In the genomic region with DNA sequence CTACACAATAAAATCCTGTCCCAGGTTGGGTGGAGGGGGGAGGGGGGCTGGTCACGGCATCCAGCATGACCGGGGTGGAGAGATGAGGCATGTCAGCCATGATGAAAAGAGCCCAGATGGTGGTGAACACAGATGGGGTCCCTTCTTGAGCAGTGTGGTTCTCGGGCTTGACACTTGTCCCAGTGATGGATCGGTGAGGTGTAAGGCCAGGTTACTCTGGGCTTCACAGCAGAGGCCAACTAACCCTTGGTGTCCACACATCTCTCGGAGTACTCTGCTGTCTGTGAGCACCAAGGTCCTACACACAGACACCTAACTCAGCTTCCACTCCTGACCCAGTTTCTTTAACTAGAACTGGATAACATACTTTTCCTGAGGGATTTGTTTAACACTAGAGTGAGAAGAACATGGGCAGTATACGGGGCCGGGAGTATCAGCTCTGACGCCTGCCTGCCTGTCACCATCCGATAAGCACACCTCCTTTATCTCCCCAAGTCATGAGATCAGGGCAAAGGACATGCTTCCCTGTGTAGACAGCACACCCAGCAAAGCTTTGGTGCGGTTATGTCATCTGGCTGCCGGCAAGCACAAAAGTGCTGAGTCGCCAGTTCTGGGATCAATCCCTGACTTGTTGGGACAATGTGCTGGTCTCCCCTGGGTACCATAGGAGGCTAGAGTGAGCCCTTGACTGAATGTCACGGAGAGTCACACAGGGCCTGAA, we compare ENCODE assay signal across 13 mouse cellular contexts.
DNase-seq lines count a peak whose midpoint lies in the region; ATAC-seq and TF ChIP-seq lines count a peak whose summit lies in the region.
"Had no signal": no experiment of that assay in that cellular context is flagged by ENCODE, and none has a peak within 500 bp of the region (broad histone marks: within the 10 kb centered on the region; RNA-seq: fewer than 3 reads in every experiment).

No protein-coding gene starts in this region.

- no peak overlapping the region for H3K27ac ChIP-seq in CH12.LX (ENCODE audit: insufficient read depth, low read depth)
- H3K27ac ChIP-seq in ES-E14 (ENCODE audit: insufficient read depth, low read depth, low read length, poor library complexity, severe bottlenecking), result no peak overlapping the region
- peak overlapping the region; percentile 67; the same call in 1 of the 2 replicates for H3K27ac ChIP-seq in intestine, embryonic 15.5 days
- no peak overlapping the region for H3K27ac ChIP-seq in kidney, adult 2 months (ENCODE audit: insufficient read depth, low read depth, low read length)
- H3K27ac ChIP-seq: gastrocnemius, adult 2 months had no signal

- no peak for DNase-seq in CH12.LX (ENCODE audit: extremely low read depth)
- DNase-seq in ES-E14 (ENCODE audit: low read depth, low spot score), result no peak
- no peak for DNase-seq in kidney, adult 2 months
- no peak for DNase-seq in kidney, postnatal 4 days
- DNase-seq: embryo, embryonic 11 days; gastrocnemius, adult 2 months; lung, postnatal 14 days; right cerebral cortex, postnatal 14 days; thymus, adult 2 months had no signal

- in situ Hi-C loops in CH12.LX (cut with MboI; ENCODE audit: low pct_ligation_motif_present, low pct_unique_long_range_greater_than_20kb, low sequenced_read_pairs) (loop anchor here (5.0 kb wide), 1 partner anchor 34 kb away; no protein-coding TSS in a partner anchor), ES-E14 (cut with MboI; ENCODE audit: low sequenced_read_pairs in 2 of 2, unreplicated experiment in 2 of 2) (loop anchor here in 1 of 2 experiments (10.0 kb wide), 1 partner anchor 154 kb away; a partner anchor contains a TSS)

- TF ChIP-seq RAD21 in CH12.LX (IDR thresholded peaks at IDR 0.05; ENCODE audit: low read depth, low read length), result no peak

- no peak for TF ChIP-seq POLR2A in CH12.LX (IDR thresholded peaks at IDR 0.05; ENCODE audit: low read depth, low read length)
- no peak for TF ChIP-seq POLR2A in kidney, adult 2 months (IDR thresholded peaks at IDR 0.05; ENCODE audit: low read depth, low read length)

- WGBS in intestine, embryonic 15.5 days, result 74% methylated on average over 13 of the region's 13 CpGs
- 87% methylated on average over 13 of the region's 13 CpGs for WGBS in kidney, adult 2 months

- H3K9me3 ChIP-seq in CH12.LX (replicated peaks; ENCODE audit: low read length), result no peaks in the 10 kb centered on the region
- no peaks in the 10 kb centered on the region for H3K9me3 ChIP-seq in ES-E14 (ENCODE audit: control insufficient read depth, insufficient read depth, low read depth, low read length)
- H3K9me3 ChIP-seq in intestine, embryonic 15.5 days, result no peaks in the 10 kb centered on the region

- H3K4me2 ChIP-seq in CH12.LX (ENCODE audit: insufficient read depth, low read depth, poor library complexity, severe bottlenecking), result no peak overlapping the region
- H3K4me2 ChIP-seq in intestine, embryonic 15.5 days (replicated peaks), result peak overlapping the region; percentile 14; the same call in 1 of the 2 replicates

- dilution Hi-C loops in CH12.LX (cut with MboI; ENCODE audit: extremely low pct_ligation_motif_present, extremely low pct_unique_long_range_greater_than_20kb, low sequenced_read_pairs), result no loop called here

- peaks cover 9 to 19% of the 10 kb centered on the region in 2 experiments for H3K4me1 ChIP-seq in CH12.LX (ENCODE audit: control insufficient read depth in 1 of 2, insufficient read depth in 2 of 2)
- no peaks in the 10 kb centered on the region for H3K4me1 ChIP-seq in ES-E14 (ENCODE audit: control insufficient read depth in 2 of 2, insufficient read depth in 2 of 2, low read length in 2 of 2, poor library complexity in 1 of 2)
- 0 out of 2 replicates have a peak, but pooled peaks cover 7% of the 10 kb centered on the region for H3K4me1 ChIP-seq in intestine, embryonic 15.5 days (replicated peaks)
- peaks cover 7% of the 10 kb centered on the region for H3K4me1 ChIP-seq in kidney, adult 2 months (ENCODE audit: control insufficient read depth, insufficient read depth, low read length)

- H3K79me2 ChIP-seq in CH12.LX (replicated peaks; ENCODE audit: control insufficient read depth, extremely low read depth, insufficient read depth, poor library complexity, severe bottlenecking), result no peaks in the 10 kb centered on the region

- peak; percentile 96 for ATAC-seq in intestine, embryonic 15.5 days
- peak; percentile 70 for ATAC-seq in megakaryocyte progenitor cell, adult 5-6 weeks (replicated peaks; ENCODE audit: poor library complexity)
- no peak for ATAC-seq in monocyte, adult 5-6 weeks (replicated peaks; ENCODE audit: insufficient number of reproducible peaks, low FRiP score, low TSS enrichment, poor library complexity, severe bottlenecking)
- no peak for ATAC-seq in activated CD4-positive, CD25-positive, alpha-beta regulatory T cell, adult 4 months

- peaks cover 13 to 22% of the 10 kb centered on the region in 2 experiments for H3K36me3 ChIP-seq in CH12.LX (replicated peaks in 1 of 2; ENCODE audit: control insufficient read depth in 1 of 2, insufficient read depth in 1 of 2, low read length in 1 of 2)
- H3K36me3 ChIP-seq in ES-E14 (ENCODE audit: control insufficient read depth, insufficient read depth, low read length, poor library complexity, severe bottlenecking), result no peaks in the 10 kb centered on the region
- H3K36me3 ChIP-seq in intestine, embryonic 15.5 days, result no peaks in the 10 kb centered on the region
- H3K36me3 ChIP-seq in kidney, adult 2 months (ENCODE audit: control insufficient read depth, insufficient read depth, low read length), result no peaks in the 10 kb centered on the region

- H3K9ac ChIP-seq in CH12.LX (ENCODE audit: insufficient read depth, low read depth) (no peak overlapping the region), ES-E14 (ENCODE audit: insufficient read depth, low read depth, low read length, poor library complexity, severe bottlenecking) (no peak overlapping the region)
- H3K9ac ChIP-seq in intestine, embryonic 15.5 days, result no peak overlapping the region

- no peak for TF ChIP-seq EP300 in CH12.LX (IDR thresholded peaks at IDR 0.05; ENCODE audit: low read length)

- no peaks in the 10 kb centered on the region for H3K27me3 ChIP-seq in CH12.LX (replicated peaks)
- no peaks in the 10 kb centered on the region for H3K27me3 ChIP-seq in intestine, embryonic 15.5 days (replicated peaks)
- no peaks in the 10 kb centered on the region for H3K27me3 ChIP-seq in kidney, adult 2 months (replicated peaks; ENCODE audit: control insufficient read depth, insufficient read depth, low read length)

- H3K4me3 ChIP-seq in CH12.LX (replicated peaks in 1 of 3; ENCODE audit: low read depth in 2 of 3, low read length in 2 of 3, poor library complexity in 1 of 3) (no peak overlapping the region), ES-E14 (ENCODE audit: insufficient read depth in 1 of 2, low read depth in 1 of 2, low read length in 2 of 2, poor library complexity in 1 of 2, severe bottlenecking in 1 of 2) (no peak overlapping the region)
- H3K4me3 ChIP-seq in intestine, embryonic 15.5 days (replicated peaks), result no peak overlapping the region
- no peak overlapping the region for H3K4me3 ChIP-seq in kidney, adult 2 months (ENCODE audit: insufficient read depth, low read depth, low read length)
- H3K4me3 ChIP-seq: gastrocnemius, adult 2 months had no signal

- no peak for TF ChIP-seq CTCF in CH12.LX (conservative IDR thresholded peaks at IDR 0.05 in 1 of 2, IDR thresholded peaks at IDR 0.05 in 1 of 2; ENCODE audit: low read depth in 2 of 2, low read length in 2 of 2)
- TF ChIP-seq CTCF in kidney, adult 2 months (conservative IDR thresholded peaks at IDR 0.05; ENCODE audit: insufficient read depth, insufficient read length, low read depth, low read length), result no peak

TF ChIP-seq in CH12.LX, 34 proteins besides CTCF, POLR2A, EP300 and RAD21:
- no peak for TF ChIP-seq JUND (conservative IDR thresholded peaks at IDR 0.05; ENCODE audit: low read depth, low read length)
- TF ChIP-seq POLR2AphosphoS2 (IDR thresholded peaks at IDR 0.05; ENCODE audit: low read depth, low read length), result no peak
- no peak for TF ChIP-seq ZMIZ1 (IDR thresholded peaks at IDR 0.05; ENCODE audit: low read depth, low read length)
- TF ChIP-seq MAFK (IDR thresholded peaks at IDR 0.05; ENCODE audit: insufficient replicate concordance, low read length), result peak; percentile 82
- no peak for TF ChIP-seq ZNF384 (IDR thresholded peaks at IDR 0.05; ENCODE audit: low read depth, low read length)
- no peak for TF ChIP-seq MAZ (IDR thresholded peaks at IDR 0.05; ENCODE audit: low read depth, low read length)

TF ChIP-seq in ES-E14, 5 proteins besides CTCF, POLR2A, EP300 and RAD21:
- TF ChIP-seq ZC3H11A (IDR thresholded peaks at IDR 0.05; ENCODE audit: borderline replicate concordance, low read depth, low read length) (no peak), MAFK (IDR thresholded peaks at IDR 0.05; ENCODE audit: insufficient read depth, low read depth, low read length) (peak; percentile 90), HCFC1 (IDR thresholded peaks at IDR 0.05; ENCODE audit: borderline replicate concordance, insufficient read depth, low read length) (no peak), CHD2 (IDR thresholded peaks at IDR 0.05; ENCODE audit: low read depth, low read length) (no peak), ZNF384 (IDR thresholded peaks at IDR 0.05; ENCODE audit: low read depth, low read length) (no peak)

Comparison
In these comparisons a context has a peak if more than half of its experiments do, and no peak if none do; other contexts are left out.
1. ATAC-seq: peak in intestine, embryonic 15.5 days (single experiment) and megakaryocyte progenitor cell, adult 5-6 weeks (single experiment); none in monocyte, adult 5-6 weeks (single experiment) and activated CD4-positive, CD25-positive, alpha-beta regulatory T cell, adult 4 months (single experiment).